Mouse (Mus musculus): Measurements from ENCODE around the gene Kcnn3.

The Kcnn3 gene

DNA sequence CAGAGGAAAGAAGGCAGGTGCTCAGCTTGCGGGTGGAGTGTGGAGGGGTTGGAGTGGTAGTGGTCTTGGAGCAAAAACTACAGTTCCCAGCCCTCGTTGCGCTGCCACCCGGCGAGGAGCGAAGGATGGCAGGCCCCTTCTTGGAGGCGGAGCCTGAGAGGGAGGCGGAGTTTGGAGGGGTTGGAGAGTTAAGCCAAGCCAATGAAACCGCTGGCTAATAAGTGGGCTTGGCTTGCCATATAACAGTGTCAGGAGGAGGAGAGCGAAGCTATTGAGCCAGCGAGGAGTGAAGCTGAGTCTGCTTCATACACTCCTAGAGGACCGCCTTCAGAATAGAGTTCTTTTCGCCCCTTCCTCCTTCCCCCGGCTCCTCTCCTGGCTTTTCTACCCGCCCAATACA is at the start of gene Kcnn3:
Gene Kcnn3, plus strand, starts transcription at position 271 of the 400 bp plus-strand sequence.
- peak; percentile 91 for DNase-seq

DNA sequence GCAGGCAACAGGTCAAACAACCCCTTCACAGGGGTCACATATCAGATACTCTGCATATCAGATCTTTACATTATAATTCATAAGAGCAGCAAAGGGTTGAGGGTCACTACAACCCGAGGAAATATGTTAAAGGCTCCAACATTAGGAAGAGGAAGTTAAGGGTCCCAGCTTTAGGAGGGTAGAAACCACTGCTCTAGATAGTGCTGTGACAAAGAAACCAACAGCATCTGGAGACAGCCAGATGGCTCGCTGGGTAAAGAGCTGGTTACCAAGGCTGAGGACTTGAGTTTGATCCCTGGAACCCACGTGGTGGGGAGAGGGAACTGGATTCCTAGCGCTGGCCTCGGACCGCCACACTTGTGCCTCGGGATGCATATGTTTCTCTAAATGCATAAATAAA is 47.7 kb upstream of the Kcnn3 start:
- no peak for DNase-seq

DNA sequence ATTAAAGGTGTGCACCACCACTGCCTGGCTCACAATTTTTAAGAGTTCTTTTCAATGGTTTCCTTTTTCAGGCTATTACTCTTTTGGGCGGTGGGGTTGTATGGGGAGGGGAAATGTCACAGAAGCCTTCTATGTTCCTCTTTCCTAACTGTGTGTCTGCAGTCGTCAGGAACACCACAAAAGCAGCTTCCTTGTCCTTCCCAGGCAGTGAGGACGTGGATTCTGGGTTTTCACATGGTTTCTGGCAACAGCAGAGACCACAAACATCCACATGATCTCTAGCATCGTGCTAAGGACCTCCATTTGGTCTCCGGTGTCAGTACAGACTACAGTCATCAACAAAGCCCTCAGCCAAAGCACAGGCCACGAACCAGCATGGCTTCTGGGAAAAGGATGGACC is 46.1 kb upstream of the Kcnn3 start:
- DNase-seq = no peak

DNA sequence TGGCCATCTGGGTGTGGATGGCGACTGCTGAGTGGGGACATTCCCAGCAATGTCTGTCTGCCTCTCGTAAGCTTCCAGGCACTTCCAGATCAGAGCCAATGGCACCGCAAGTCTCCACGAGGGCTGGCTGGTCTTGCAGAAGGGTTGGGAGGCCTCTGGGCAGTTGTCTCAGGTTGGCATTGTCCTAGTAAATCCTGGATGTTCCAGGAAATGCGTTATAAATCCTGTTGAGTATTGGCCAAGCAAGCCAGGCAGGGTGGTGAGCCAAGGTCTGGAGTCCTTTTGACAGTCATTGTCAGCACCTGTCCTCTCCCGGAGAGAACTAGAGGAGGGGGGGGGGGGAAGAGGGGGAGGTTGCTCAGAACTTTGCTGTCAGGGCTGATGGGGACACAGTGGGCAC is 40.9 kb upstream of the Kcnn3 start:
- DNase-seq = no peak

DNA sequence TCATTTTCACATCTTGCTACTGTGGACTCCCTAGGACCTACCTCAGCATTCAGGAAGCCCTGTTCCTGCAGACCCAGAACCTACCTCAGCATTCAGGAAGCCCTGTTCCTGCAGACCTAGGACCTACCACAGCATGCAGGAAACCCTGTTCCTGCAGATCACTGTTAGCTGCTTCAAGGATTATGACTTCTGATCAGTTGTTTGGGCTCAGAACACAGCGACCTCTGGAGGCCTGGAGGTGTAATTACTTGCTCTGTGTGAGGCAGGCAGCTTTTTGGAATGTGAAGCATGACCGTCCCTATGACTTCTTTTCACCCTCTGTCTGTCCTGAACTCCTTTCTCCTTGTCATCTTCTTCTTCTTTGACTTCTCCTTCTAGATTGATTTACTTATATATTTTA is 38.5 kb upstream of the Kcnn3 start:
- DNase-seq = no peak

DNA sequence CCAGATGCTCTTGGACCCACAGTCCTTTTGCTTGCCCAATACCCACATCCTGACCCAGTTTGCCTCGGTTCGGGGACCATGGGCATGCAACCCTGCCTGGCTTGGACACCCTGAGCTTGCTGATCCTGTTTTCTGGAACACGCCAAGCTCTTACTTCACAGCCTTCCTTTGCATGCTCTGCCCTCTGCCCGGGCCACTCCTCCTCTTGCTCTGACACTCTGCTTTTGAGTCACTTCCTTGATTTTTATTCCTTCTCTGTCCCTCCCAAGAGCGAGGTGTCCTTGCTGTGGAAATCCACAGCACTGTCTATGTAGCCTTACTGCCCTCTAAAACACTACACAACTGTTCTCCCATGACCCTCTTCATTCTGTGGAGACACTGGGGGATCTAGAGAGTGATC is 37.7 kb upstream of the Kcnn3 start:
- no peak for DNase-seq

DNA sequence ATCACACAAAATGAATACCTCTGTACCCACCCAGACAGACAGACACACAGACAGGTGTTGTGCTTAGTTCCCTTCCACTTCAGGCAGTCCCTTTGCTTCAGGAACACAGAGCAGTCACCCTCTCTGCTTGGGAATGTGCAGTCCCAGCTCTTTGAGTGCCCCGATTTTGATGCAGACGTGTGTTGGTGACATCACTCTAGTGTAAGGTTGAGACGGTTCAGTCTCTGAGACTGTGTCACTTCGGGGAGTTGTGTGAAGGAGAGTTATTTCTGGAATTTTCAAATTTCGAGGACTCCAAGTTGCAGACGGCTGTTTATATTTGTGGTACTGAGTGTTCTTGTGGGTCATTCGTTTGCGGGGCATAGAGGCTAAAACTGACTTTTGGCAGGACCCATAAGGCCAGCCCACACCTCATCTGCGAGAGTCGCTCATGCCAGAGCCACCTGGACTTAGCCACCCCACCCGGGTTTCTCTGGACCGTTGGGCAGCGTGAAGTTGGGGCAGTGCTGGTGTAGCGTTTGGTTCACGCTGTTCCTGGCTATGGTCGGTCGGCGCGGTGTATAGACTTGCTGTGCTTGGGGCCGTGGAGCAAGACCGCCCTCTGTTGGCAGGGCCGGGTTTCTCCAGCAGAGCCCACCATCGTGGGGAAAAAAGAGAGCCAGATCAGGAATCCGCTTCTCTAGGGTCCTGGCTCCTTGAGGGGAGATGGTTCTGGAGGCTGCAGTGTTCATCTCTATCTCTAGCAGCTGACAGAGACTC is 35.0 kb upstream of the Kcnn3 start:
- peak; percentile 33 for DNase-seq

DNA sequence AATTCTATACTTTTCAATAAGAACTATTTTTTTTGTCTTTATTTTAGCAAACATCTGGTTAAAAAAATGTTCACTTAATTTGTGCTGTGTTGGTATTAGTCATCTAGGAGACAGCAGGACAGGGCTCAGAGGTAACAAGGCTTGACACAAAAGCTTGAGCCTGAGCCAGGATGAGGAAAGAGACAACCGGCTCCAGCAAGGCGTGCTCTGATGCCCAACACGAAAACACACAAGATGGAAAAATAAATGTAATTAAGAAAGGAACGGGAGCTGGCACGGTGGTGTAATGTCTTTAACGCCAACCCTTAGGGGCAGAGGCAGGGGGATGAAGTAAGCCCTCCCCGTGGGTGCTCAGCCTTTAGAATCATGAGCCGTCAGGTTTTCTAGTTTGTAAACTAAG is 33.9 kb upstream of the Kcnn3 start:
- DNase-seq = no peak

DNA sequence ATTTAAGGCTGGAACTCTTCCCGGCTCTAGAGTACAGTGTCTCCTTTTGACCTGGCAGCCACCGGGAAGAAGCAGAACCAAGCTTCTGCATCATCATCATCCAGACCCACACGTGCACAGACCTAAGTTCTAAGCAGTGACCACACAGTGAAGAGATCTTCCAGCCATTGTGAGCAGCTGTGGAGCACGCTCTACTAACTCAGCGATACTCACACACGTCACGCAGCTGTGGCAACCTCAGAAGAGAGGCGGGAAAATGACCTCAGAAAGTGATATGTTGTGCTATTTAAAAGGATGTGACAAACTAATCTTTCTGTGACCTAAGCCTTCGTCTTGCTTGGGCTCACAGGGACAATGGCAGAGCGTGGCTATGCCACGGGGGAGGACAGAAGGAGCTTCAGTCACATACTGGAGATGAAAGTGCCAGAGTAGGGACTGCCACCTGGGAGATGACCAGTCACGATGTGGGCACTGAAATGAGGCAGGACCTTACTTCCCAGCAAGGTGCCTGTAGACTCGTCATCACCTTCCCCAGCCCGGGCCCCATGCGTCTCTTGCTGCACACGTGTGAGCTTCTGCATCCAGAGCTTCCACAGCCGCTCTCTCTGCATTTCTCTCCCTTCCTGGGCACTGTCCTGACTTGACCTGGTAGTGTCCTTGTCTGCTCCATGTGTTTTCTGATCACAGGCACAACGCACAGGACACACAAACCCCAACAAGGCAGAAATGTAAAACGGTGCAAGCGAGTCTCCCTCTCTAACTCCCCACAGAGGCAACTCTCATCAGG is 32.9 kb upstream of the Kcnn3 start:
- no peak for DNase-seq

DNA sequence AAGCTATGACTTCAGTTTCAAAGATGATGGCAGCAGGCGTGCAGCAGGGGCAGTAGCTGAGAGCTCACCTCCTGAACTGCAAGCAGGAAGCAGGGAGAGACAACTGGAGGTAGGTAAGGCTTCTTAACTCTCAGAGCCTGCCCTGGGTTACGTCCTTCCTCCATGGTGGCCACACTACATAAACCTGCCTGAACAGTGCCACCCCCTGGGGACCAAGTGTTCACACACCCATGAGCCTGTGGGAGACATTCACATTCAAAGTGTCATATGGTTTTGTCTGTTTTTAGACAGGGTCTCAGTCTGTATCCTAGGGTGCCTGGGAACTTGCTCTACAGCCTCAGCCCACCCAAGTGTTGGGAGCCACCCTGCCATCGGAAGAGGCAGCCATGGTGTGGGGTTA is 29.2 kb upstream of the Kcnn3 start:
- no peak for DNase-seq

DNA sequence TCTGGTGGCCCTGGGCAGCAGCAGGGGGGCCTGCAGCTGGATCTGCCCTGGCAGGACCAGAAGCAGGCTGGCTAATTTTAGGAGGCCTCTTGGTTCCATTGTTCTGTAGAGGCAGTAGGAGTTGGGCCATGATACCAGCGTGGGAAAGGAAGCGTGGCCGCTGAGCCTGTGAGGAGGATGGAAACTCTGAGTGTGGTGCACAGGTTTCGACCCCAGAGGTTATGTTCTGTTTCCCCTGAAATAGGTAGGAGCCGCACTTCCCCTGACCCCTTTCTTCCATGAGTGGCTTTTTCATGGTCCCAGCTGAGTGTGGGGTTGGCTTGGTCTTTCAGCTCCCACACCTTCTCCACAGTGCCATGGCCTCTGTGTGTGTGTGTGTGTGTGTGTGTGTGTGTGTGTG is 28.4 kb upstream of the Kcnn3 start:
- no peak for DNase-seq

DNA sequence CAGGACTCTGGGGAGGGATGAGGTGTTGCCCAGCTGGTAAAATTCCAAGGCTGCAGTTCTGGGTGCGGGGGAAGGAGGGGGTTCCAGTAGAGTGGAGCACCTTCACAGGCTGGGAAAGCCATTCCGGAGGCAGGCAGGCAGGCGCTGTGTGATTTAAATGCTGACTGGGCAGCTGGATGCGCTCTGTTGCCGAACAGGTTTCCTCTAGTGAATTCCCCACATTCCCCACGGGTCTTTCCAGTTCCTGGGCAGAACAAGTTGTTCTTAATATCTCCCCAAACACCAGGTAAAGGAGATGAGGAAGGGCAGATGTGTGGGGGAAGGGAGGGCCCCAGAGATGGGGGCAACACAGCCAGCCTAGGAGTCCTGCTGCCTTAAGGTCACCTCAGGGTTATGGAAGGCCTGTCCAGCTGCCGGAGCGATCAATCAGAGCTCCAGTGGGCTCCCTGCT is 27.2 kb upstream of the Kcnn3 start:
- DNase-seq = no peak

DNA sequence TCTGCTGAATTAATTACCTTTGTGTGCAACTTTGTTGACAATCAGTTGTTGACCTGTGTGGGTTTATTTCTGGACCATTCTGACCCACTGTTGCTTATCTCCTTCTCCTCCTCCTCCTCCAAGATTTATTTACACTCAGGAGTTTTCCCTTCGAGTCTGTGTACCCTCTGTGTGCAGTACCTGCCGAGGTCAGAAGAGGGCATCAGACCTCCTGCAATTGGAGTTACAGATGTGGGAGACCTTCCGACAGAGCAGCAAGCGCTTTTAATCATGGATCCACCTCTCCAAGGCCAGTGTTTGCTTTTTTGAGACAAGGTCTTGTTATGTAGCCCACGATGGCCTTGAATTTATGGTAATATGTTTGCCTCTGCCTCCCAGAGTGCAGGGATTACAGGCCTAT is 25.3 kb upstream of the Kcnn3 start:
- DNase-seq = no peak

DNA sequence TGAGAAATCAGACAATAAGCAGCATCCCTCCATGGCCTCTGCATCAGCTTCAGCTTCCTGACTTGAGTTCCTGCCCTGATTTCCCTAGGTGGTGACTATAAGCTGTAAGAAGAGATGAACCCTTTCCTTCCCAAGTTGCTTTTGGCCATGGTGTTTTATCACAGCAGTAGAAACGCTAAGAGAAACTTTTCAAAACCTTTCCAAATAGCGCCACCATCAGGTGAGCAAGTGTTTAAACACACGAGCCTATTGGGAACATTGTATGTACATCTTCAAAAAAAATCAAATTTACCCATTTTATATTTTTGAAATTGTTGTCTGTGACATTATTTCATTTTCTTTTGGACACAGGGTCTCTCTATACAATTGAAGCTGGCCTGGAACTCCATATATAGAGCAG is 23.6 kb upstream of the Kcnn3 start:
- DNase-seq = no peak

DNA sequence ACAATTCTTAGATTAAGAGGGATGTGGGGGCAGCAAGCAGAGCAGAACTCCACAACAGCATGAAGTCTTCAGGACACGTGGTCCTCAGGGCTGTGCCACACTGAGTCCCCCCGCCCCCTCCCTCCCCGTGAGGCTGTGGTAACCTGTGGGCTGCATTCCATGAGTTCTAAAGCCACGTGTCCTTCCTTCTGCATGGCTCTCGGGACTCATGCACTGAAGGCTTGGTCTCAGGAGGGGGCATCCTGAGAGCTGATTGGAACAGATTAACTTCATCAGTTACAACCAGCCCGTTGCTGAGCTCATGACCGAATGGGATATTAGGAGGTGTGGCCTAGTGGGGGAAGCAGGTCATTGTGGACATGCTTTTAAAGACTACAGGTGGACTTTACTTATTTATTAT is 20.3 kb upstream of the Kcnn3 start:
- DNase-seq = no peak

DNA sequence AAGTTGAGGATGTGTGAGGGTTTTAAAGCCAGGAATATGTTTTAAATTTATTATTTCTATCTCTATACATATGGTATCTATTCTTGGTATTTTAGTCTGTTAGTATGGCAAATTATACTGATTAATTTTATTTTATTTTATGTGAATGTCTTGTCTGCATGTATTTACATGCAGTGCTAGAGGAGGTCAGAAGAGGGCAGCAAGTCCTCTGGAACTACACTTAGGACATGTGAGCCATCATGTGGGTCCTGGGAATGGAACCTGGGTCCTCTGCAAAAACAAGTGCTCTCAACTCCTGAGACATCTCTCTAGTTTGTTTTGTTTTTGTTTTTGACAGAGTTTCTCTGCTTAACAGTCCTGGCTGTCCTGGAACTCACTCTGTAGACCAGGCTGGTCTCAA is 18.5 kb upstream of the Kcnn3 start:
- DNase-seq = no peak

DNA sequence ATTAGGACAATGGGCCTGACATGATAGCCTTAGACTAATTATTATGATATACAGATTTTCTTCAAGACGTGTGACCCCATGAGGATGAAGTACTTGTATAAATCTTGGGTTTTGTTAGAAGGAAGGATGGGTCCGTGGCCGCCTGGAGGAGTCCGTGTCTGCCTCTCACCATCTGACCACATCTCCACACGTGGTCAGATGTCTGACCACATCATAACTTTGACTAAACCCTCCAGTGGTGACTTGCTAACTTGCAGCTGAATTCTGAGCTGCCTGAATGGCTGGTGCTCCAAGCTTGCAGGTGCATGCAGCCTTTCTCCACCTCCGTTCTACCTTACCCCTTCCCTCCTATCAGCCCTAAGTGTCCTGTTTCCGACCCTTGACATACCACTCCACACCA is 17.4 kb upstream of the Kcnn3 start:
- no peak for DNase-seq

DNA sequence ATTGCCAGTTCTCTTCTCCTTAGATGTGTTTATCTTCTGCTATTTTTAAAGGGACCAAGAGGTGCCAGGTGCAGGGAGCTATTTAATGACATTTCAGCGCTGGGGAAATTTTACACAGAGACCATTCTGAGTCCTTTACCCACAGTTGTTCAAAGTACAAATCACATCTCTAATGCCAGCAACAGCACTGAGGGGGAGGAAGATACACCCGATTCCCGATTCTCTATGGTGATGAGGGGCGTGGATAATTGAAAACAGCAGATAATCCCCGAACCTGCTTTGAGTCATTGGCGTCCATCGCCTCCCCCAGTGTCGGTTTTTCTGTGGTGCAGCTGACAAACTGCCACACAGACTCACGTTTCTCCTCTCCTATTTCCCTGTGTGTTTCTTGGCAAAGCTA is 11.9 kb upstream of the Kcnn3 start:
- DNase-seq = no peak

DNA sequence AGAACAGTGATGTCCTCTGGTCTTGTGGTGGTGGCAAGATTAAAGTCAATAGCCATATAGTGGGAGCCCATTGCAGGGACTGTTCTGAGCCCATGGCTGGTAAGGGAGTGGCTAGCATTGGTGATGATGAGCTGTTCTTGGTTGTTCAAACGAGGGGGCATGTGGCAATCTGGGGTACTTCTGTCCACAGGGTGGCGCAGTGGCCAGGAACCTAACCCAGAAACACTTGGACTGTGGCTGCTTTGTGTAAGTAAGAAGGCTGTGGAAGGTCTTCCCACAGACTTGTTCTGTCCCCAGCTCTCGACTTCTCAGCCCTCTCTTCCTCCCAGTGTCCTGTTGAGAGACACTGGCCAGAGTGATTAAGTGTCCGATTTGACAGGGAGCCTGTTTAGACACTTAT is 9.0 kb upstream of the Kcnn3 start:
- DNase-seq = peak; percentile 59

DNA sequence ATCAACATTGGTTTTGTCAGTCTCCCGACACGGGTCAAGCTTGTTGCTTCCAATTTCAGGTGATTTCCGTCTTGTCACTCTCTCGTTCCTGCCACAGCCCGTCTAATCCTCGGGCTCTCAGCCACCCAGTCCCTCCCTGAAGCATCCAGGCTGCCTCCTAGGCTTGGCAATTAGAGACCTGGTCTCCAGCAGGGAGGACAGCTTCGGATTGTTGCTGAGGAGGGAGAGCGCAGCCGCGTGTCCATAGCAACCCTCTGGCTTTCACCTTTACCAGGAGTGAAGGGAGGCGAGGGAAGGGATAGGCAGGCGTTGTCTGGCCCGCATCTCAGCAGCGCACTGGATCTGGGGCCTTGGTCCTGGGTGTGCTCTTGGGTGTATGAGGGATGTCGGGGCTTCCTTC is 8.6 kb upstream of the Kcnn3 start:
- DNase-seq = no peak

DNA sequence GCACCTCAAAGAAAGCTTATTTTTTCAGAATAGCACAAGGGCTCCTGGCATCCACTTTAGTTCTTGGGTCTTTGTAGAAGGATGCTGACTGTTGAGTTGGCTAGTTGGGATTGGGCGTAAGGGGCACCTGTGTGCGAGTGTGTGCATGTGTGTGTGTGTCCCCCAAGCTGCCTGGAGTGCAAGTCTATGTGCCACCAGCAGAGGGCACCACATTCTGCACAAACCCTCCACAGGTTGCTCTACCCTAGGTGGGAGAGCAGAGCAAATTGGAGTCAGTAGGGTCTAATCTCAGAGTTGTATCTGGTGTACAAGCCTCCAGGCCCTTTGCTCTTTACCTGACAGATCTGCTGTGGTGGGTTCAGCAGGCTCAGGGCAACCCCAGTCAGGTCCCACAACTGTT is 7.7 kb upstream of the Kcnn3 start:
- no peak for DNase-seq

DNA sequence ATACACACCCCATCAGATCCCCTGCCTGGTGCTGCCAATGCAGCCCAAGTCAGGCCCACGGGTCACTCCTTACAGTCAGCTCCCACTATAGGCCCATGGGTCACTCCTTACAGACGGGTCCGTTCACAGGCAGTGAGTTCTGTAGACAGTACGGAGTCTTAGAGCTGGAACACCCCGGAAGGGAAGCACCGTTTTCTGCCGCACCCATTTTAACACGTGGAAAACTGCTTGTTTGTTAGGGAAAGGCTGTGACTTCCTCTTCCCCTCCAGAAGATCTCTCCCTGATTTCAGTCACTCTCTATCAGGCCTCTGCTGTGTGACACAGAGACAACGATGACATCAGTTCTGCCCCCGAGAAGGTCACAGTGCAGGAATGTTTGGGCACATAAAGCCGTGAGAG is 4.5 kb upstream of the Kcnn3 start:
- DNase-seq = no peak

DNA sequence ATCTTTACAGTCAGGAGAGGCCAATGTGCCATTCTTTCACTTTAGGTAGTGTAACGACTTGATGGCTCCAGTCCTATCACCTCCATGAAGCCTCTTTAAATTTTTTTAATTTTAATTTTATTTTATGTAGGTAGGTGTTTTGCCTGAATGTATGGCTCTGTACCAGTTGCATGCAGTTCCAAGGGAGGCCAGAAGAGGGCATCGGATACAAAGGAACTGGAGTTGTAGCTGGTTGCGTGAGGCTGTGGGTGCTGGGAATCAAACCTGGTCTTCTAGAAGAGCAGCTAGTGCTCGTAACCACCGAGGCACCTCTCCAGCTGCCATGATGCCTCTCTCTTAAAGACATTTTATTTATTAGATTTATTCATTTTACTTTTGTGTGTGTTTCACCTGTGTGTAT is 3.6 kb upstream of the Kcnn3 start:
- no peak for DNase-seq

DNA sequence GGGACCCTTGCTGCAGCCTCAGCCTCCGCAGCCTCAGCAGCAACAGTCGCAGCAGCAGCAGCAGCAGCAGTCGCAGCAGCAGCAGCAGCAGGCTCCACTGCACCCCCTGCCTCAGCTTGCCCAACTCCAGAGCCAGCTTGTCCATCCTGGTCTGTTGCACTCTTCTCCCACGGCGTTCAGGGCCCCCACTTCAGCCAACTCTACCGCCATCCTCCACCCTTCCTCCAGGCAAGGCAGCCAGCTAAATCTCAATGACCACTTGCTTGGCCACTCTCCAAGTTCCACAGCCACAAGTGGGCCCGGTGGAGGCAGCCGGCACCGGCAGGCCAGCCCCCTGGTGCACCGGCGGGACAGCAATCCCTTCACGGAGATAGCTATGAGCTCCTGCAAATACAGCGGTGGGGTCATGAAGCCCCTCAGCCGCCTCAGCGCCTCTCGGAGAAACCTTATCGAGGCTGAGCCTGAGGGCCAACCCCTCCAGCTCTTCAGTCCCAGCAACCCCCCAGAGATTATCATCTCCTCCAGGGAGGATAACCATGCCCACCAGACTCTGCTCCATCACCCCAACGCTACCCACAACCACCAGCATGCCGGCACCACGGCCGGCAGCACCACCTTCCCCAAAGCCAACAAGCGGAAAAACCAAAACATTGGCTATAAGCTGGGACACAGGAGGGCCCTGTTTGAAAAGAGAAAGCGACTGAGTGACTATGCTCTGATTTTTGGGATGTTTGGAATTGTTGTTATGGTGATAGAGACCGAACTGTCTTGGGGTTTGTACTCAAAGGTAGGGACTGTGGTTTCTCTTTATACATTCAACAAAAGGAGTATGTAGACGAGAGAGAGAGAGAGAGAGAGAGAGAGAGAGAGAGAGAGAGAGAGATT is 896 bp downstream of the Kcnn3 start:
- peak; percentile 37 for DNase-seq
